Mouse (Mus musculus) myocyte (in vitro differentiated cells): ENCODE data around the gene Itpr2.

Source experiments
- CEBPB ChIP-seq: IDR thresholded peaks from 2 replicates; pipeline ENCODE4 v1.6.1; 2011; ENCODE audit warnings: mild to moderate bottlenecking, moderate library complexity; ENCODE audit not compliant: poor library complexity, insufficient read depth, severe bottlenecking
- E2F4 ChIP-seq: IDR thresholded peaks from one replicate; pipeline ENCODE4 v1.6.1; 2011; ENCODE audit warnings: mild to moderate bottlenecking, control low read depth, moderate library complexity; ENCODE audit not compliant: insufficient read depth
- MYOG ChIP-seq, 3 experiments: IDR thresholded peaks; one replicate each; pipeline ENCODE4 v1.6.1; 2011; ENCODE audit warnings: control low read depth in 2 of 3, low read depth in 2 of 3, mild to moderate bottlenecking in 2 of 3; ENCODE audit not compliant: insufficient read length in 2 of 3, control insufficient read depth in 1 of 3, insufficient read depth in 1 of 3
- POLR2A ChIP-seq: IDR thresholded peaks from one replicate; pipeline ENCODE4 v1.6.1; 2011; ENCODE audit warnings: low read depth, mild to moderate bottlenecking, control low read depth, moderate library complexity; ENCODE audit not compliant: insufficient read length
- POLR2AphosphoS2 ChIP-seq: IDR thresholded peaks from one replicate; pipeline ENCODE4 v1.6.1; 2011; ENCODE audit warnings: low read depth, control low read depth; ENCODE audit not compliant: insufficient read length
- SRF ChIP-seq: IDR thresholded peaks from one replicate; pipeline ENCODE4 v1.6.1; 2011; ENCODE audit warnings: low read depth; ENCODE audit not compliant: control insufficient read depth, insufficient read length
- TCF12 ChIP-seq: IDR thresholded peaks from one replicate; pipeline ENCODE4 v1.6.1; 2011; ENCODE audit warnings: mild to moderate bottlenecking, control low read depth; ENCODE audit not compliant: poor library complexity, insufficient read depth, severe bottlenecking
- USF1 ChIP-seq: IDR thresholded peaks from one replicate; pipeline ENCODE4 v1.6.1; 2011; ENCODE audit warnings: low read depth, mild to moderate bottlenecking, control low read depth, moderate library complexity

DNA sequence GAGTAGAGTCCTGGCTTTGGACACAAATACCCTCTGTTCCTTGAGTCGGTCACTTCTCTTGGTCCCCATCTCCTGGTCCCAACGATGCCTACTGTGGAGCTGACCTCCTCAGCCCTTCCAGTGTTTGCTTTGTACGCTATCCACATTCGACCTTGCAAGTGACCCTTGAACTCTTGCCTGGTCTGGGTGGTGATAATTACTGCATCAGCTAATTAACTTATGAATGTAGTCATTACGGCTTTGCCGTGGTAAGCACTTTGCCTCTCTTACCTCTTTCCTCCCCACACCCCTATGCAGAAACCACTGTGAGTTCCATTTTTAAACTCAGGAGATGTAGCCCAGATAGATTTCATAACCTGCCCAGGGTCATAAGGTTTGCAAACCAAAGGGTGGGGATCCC, 1.8 kb downstream of the Itpr2 start:
- TF ChIP-seq MYOG (IDR thresholded peaks at IDR 0.05; ENCODE audit: control insufficient read depth in 1 of 3, insufficient read depth in 1 of 3, insufficient read length in 2 of 3, low read depth in 2 of 3) = no peak
- TF ChIP-seq USF1 = no peak
- no peak for TF ChIP-seq POLR2AphosphoS2
- TF ChIP-seq SRF = no peak
- TF ChIP-seq E2F4 = no peak
- no peak for TF ChIP-seq TCF12
- no peak for TF ChIP-seq POLR2A
- TF ChIP-seq CEBPB = no peak
